In the genomic region with DNA sequence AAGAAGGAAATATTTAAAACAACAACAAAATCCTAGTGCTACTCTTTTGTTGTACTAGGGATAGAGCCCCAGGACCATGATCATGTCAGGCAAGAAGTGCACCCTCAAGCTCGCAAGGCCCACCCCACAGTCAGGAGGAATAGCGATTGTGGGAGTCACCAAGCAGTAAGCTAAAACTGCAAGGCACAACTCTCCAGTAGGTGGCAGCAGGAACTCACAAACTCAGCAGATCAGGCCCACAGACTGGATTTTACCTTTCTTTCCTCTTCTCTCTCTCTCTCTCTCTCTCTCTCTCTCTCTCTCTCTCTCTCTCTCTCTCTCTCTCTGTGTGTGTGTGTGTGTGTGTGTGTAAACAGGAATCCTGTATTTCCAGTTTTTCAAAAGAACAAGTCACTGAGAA, we compare ENCODE assay signal across 9 mouse cellular contexts. TPM values are rescaled to one million over a fixed set of nuclear protein-coding genes. Genes with fewer than 3 reads are reported as not detected.
DNase-seq lines count a peak whose midpoint lies in the region; ATAC-seq and TF ChIP-seq lines count a peak whose summit lies in the region.
"Had no signal": no experiment of that assay in that cellular context is flagged by ENCODE, and none has a peak within 500 bp of the region (broad histone marks: within the 10 kb centered on the region; RNA-seq: fewer than 3 reads in every experiment).

No protein-coding gene starts in this region.

- H3K27ac ChIP-seq in kidney, postnatal 0 days, result no peak overlapping the region
- no peak overlapping the region for H3K27ac ChIP-seq in liver, embryonic 11.5 days (ENCODE audit: low read depth, low read length)
- H3K27ac ChIP-seq in neural tube, embryonic 15.5 days (replicated peaks), result 0 out of 2 replicates have a peak overlapping the region, but pooled peaks have one; percentile 10
- H3K27ac ChIP-seq: heart, embryonic 13.5 days had no signal

- no peak overlapping the region for H3K9ac ChIP-seq in kidney, postnatal 0 days (ENCODE audit: low read depth, low read length)
- H3K9ac ChIP-seq in liver, embryonic 11.5 days (ENCODE audit: low read depth, low read length), result no peak overlapping the region
- H3K9ac ChIP-seq in neural tube, embryonic 15.5 days (replicated peaks), result no peak overlapping the region
- H3K9ac ChIP-seq: heart, embryonic 13.5 days had no signal

- TF ChIP-seq CTCF in kidney, postnatal 0 days (IDR thresholded peaks at IDR 0.05; ENCODE audit: low read depth), result peak; percentile 96

- peak; percentile 52 for ATAC-seq in activated CD4-positive, CD25-positive, alpha-beta regulatory T cell, adult 4 months
- ATAC-seq in common myeloid progenitor, adult 5-6 weeks (replicated peaks; ENCODE audit: low read depth, poor library complexity, severe bottlenecking), result peak; percentile 90
- ATAC-seq in kidney, postnatal 0 days (replicated peaks; ENCODE audit: low FRiP score, low read depth), result no peak
- no peak for ATAC-seq in liver, embryonic 11.5 days (replicated peaks; ENCODE audit: low FRiP score)
- ATAC-seq in neural tube, embryonic 15.5 days (ENCODE audit: low FRiP score), result no peak

- DNase-seq in A20 (ENCODE audit: low read depth, low spot score), result peak; percentile 68
- DNase-seq in gastrocnemius, postnatal 25 days, result peak; percentile 42
- peak; percentile 87 for DNase-seq in kidney, postnatal 0 days (ENCODE audit: low spot score)
- DNase-seq in liver, embryonic 11.5 days (ENCODE audit: low spot score), result peak; percentile 49
- peak; percentile 25 to 72 for DNase-seq in thymus, postnatal 10 days (ENCODE audit: low spot score in 2 of 2)

- no peak overlapping the region for H3K4me3 ChIP-seq in kidney, postnatal 0 days (replicated peaks; ENCODE audit: low read depth, low read length)
- H3K4me3 ChIP-seq in liver, embryonic 11.5 days (ENCODE audit: low read depth, low read length), result no peak overlapping the region
- H3K4me3 ChIP-seq in neural tube, embryonic 15.5 days (replicated peaks), result no peak overlapping the region
- H3K4me3 ChIP-seq: heart, embryonic 13.5 days had no signal

- no peaks in the 10 kb centered on the region for H3K4me1 ChIP-seq in kidney, postnatal 0 days (replicated peaks; ENCODE audit: insufficient read depth, low read length)
- no peaks in the 10 kb centered on the region for H3K4me1 ChIP-seq in liver, embryonic 11.5 days (replicated peaks; ENCODE audit: control insufficient read depth, insufficient read depth, low read length)
- peaks cover 7% of the 10 kb centered on the region; the same call in 1 of the 2 replicates for H3K4me1 ChIP-seq in neural tube, embryonic 15.5 days

- no peak overlapping the region for H3K4me2 ChIP-seq in kidney, postnatal 0 days (ENCODE audit: low read length)
- no peak overlapping the region for H3K4me2 ChIP-seq in liver, embryonic 11.5 days
- no peak overlapping the region for H3K4me2 ChIP-seq in neural tube, embryonic 15.5 days
- H3K4me2 ChIP-seq: heart, embryonic 13.5 days had no signal

- H3K27me3 ChIP-seq in kidney, postnatal 0 days (ENCODE audit: insufficient read depth, low read length), result no peaks in the 10 kb centered on the region
- no peaks in the 10 kb centered on the region for H3K27me3 ChIP-seq in liver, embryonic 11.5 days (replicated peaks; ENCODE audit: control insufficient read depth, insufficient read depth, low read length)
- no peaks in the 10 kb centered on the region for H3K27me3 ChIP-seq in neural tube, embryonic 15.5 days (replicated peaks)

- no peaks in the 10 kb centered on the region for H3K36me3 ChIP-seq in kidney, postnatal 0 days (ENCODE audit: insufficient read depth, low read length)
- H3K36me3 ChIP-seq in liver, embryonic 11.5 days (ENCODE audit: control insufficient read depth, insufficient read depth, low read length), result no peaks in the 10 kb centered on the region
- no peaks in the 10 kb centered on the region for H3K36me3 ChIP-seq in neural tube, embryonic 15.5 days
- H3K36me3 ChIP-seq: heart, embryonic 13.5 days had no signal

- H3K9me3 ChIP-seq in kidney, postnatal 0 days (replicated peaks; ENCODE audit: low read length), result no peaks in the 10 kb centered on the region
- H3K9me3 ChIP-seq in liver, embryonic 11.5 days (ENCODE audit: control insufficient read depth, low read length), result no peaks in the 10 kb centered on the region
- H3K9me3 ChIP-seq in neural tube, embryonic 15.5 days (replicated peaks), result no peaks in the 10 kb centered on the region
- H3K9me3 ChIP-seq: heart, embryonic 13.5 days had no signal

- WGBS in kidney, postnatal 0 days, result 3% methylated on average over 2 of the region's 2 CpGs
- 10% methylated on average over 2 of the region's 2 CpGs for WGBS in liver, embryonic 11.5 days
- 9% methylated on average over 2 of the region's 2 CpGs for WGBS in neural tube, embryonic 15.5 days

RNA-seq across cellular contexts. Expression of a gene that starts 0.4 kb away (rescaled TPM):
- polyA plus RNA-seq in activated CD4-positive, CD25-positive, alpha-beta regulatory T cell, adult 4 months (2017; shearing (Covaris generic)), result not detected
- total RNA-seq in common myeloid progenitor, adult 5-6 weeks (2017), result not detected in 2 replicates
- total RNA-seq in gastrocnemius, postnatal 25 days (2021), result not detected
- polyA plus RNA-seq in kidney, postnatal 0 days (2015; fragmentation: Nextera tagmentation; extraction: Ambion mirVana), result not detected in 2 replicates
- polyA plus RNA-seq in liver, embryonic 11.5 days (2014; fragmentation: Nextera tagmentation; extraction: Ambion mirVana), result not detected in 2 replicates
- polyA plus RNA-seq in neural tube, embryonic 15.5 days (2015; fragmentation: Nextera tagmentation; extraction: Ambion mirVana), result not detected in 2 replicates
- polyA plus RNA-seq: heart, embryonic 13.5 days had no signal

RNA-seq across cellular contexts. Expression of a gene that starts 24.5 kb away (rescaled TPM):
- under 1 TPM in 1 of 2 experiments, not detected in 1; 0.25 TPM for polyA plus RNA-seq in activated CD4-positive, CD25-positive, alpha-beta regulatory T cell, adult 4 months (2017; shearing (Covaris generic))
- not detected in 2 replicates for total RNA-seq in common myeloid progenitor, adult 5-6 weeks (2017)
- total RNA-seq in gastrocnemius, postnatal 25 days (2021), result 10 to 100 TPM; 21.8 to 23.9 TPM
- polyA plus RNA-seq in kidney, postnatal 0 days (2015; fragmentation: Nextera tagmentation; extraction: Ambion mirVana), result 0.15 and 0.36 TPM in 2 replicates
- polyA plus RNA-seq in liver, embryonic 11.5 days (2014; fragmentation: Nextera tagmentation; extraction: Ambion mirVana), result 0.04 TPM in 1 of 2 replicates, not detected in the other
- polyA plus RNA-seq in neural tube, embryonic 15.5 days (2015; fragmentation: Nextera tagmentation; extraction: Ambion mirVana), result 29.3 and 31.5 TPM in 2 replicates

Comparison
In these comparisons a context has a peak if more than half of its experiments do, and no peak if none do; other contexts are left out.
1. ATAC-seq: peak in activated CD4-positive, CD25-positive, alpha-beta regulatory T cell, adult 4 months (single experiment) and common myeloid progenitor, adult 5-6 weeks (single experiment); none in kidney, postnatal 0 days (single experiment), liver, embryonic 11.5 days (single experiment) and neural tube, embryonic 15.5 days (single experiment).
2. RNA of a gene that starts 24.5 kb away (polyA plus RNA-seq): 29.3 to 31.5 TPM in neural tube, embryonic 15.5 days; 0.15 to 0.36 TPM in kidney, postnatal 0 days, 0.25 TPM in activated CD4-positive, CD25-positive, alpha-beta regulatory T cell, adult 4 months and 0.04 TPM in liver, embryonic 11.5 days; every median in the first group is over 10 times any median in the second.
3. Peak in every context shown above with its lines, with median percentiles within 50 percentile points of each other: DNase-seq.